Mouse (Mus musculus): ENCODE results near the gene Abcb1a. TPM values are rescaled to one million over a fixed set of nuclear protein-coding genes. Genes with fewer than 3 reads are reported as not detected.

The Abcb1a gene
- polyA plus RNA-seq, 1 experiment from 2014 or later: 0.94 TPM

- Histone ChIP-seq H3K4me1 (ENCODE audit: control insufficient read depth, insufficient read depth, low read length) (no peaks in the 10 kb centered on the region), H3K4me2 (no peak overlapping the region), H3K9me3 (ENCODE audit: control insufficient read depth, low read length) (no peaks in the 10 kb centered on the region), H3K27me3 (ENCODE audit: control insufficient read depth, insufficient read depth, low read length) (no peaks in the 10 kb centered on the region), H3K27ac (ENCODE audit: low read depth, low read length) (no peak overlapping the region), H3K9ac (ENCODE audit: low read length) (no peak overlapping the region), H3K4me3 (ENCODE audit: low read depth, low read length) (no peak overlapping the region), H3K36me3 (ENCODE audit: control insufficient read depth, insufficient read depth, low read length) (no peaks in the 10 kb centered on the region)
- ATAC-seq (ENCODE audit: low FRiP score) (no peak), DNase-seq (ENCODE audit: low spot score, missing footprints) (no peak)
- WGBS: 74% methylated on average over 3 of the region's 3 CpGs
Measured at GRCm38 (mm10) chr5:8772866-8773265, 113.0 kb downstream of the Abcb1a start.

GRCm38 (mm10) chr5:8778311-8778710 lies 118.4 kb downstream of the Abcb1a start:
- 92% methylated on average over 2 of the region's 2 CpGs for WGBS
- Histone ChIP-seq H3K4me3 (ENCODE audit: low read depth, low read length) (no peak overlapping the region), H3K27me3 (ENCODE audit: control insufficient read depth, insufficient read depth, low read length) (no peaks in the 10 kb centered on the region), H3K9me3 (ENCODE audit: control insufficient read depth, low read length) (no peaks in the 10 kb centered on the region), H3K36me3 (ENCODE audit: control insufficient read depth, insufficient read depth, low read length) (no peaks in the 10 kb centered on the region), H3K4me1 (ENCODE audit: control insufficient read depth, insufficient read depth, low read length) (no peaks in the 10 kb centered on the region), H3K9ac (ENCODE audit: low read length) (no peak overlapping the region), H3K27ac (ENCODE audit: low read depth, low read length) (no peak overlapping the region), H3K4me2 (no peak overlapping the region)
- ATAC-seq (ENCODE audit: low FRiP score) (no peak), DNase-seq (ENCODE audit: low spot score, missing footprints) (no peak)

- WGBS: 94% methylated on average over 2 of the region's 2 CpGs
- ATAC-seq (ENCODE audit: low FRiP score) (no peak), DNase-seq (ENCODE audit: low spot score, missing footprints) (no peak)
- no peak overlapping the region for H3K4me3 ChIP-seq (ENCODE audit: low read depth, low read length)
- no peak overlapping the region for H3K9ac ChIP-seq (ENCODE audit: low read length)
- H3K4me2 ChIP-seq: no peak overlapping the region
- no peak overlapping the region for H3K27ac ChIP-seq (ENCODE audit: low read depth, low read length)
- no peaks in the 10 kb centered on the region for H3K4me1 ChIP-seq (ENCODE audit: control insufficient read depth, insufficient read depth, low read length)
- H3K27me3 ChIP-seq (ENCODE audit: control insufficient read depth, insufficient read depth, low read length): no peaks in the 10 kb centered on the region
- no peaks in the 10 kb centered on the region for H3K36me3 ChIP-seq (ENCODE audit: control insufficient read depth, insufficient read depth, low read length)
- no peaks in the 10 kb centered on the region for H3K9me3 ChIP-seq (ENCODE audit: control insufficient read depth, low read length)
Measured at GRCm38 (mm10) chr5:8778751-8779150, 118.9 kb downstream of the Abcb1a start.

- Histone ChIP-seq H3K4me2 (no peak overlapping the region), H3K36me3 (ENCODE audit: control insufficient read depth, insufficient read depth, low read length) (no peaks in the 10 kb centered on the region), H3K9me3 (ENCODE audit: control insufficient read depth, low read length) (no peaks in the 10 kb centered on the region), H3K27ac (ENCODE audit: low read depth, low read length) (no peak overlapping the region), H3K27me3 (ENCODE audit: control insufficient read depth, insufficient read depth, low read length) (no peaks in the 10 kb centered on the region), H3K4me3 (ENCODE audit: low read depth, low read length) (no peak overlapping the region), H3K4me1 (ENCODE audit: control insufficient read depth, insufficient read depth, low read length) (no peaks in the 10 kb centered on the region), H3K9ac (ENCODE audit: low read length) (no peak overlapping the region)
- ATAC-seq (ENCODE audit: low FRiP score) (no peak), DNase-seq (ENCODE audit: low spot score, missing footprints) (no peak)
- WGBS: 83% methylated on average over 4 of the region's 4 CpGs
Measured at GRCm38 (mm10) chr5:8792281-8792680, 132.4 kb downstream of the Abcb1a start.

Other genes with a start within 250 kb of the Abcb1a start
- gene Dbf4, start 237.4 kb upstream of the Abcb1a start, polyA plus RNA-seq (2014; fragmentation: Nextera tagmentation; extraction: Ambion mirVana): 79.2 and 83.7 TPM in 2 replicates
- gene Slc25a40, start 237.2 kb upstream of the Abcb1a start, polyA plus RNA-seq (2014; fragmentation: Nextera tagmentation; extraction: Ambion mirVana): 7.9 and 10.3 TPM in 2 replicates
- gene Rundc3b, start 37.1 kb upstream of the Abcb1a start, polyA plus RNA-seq (2014; fragmentation: Nextera tagmentation; extraction: Ambion mirVana): 12.3 and 13.3 TPM in 2 replicates
- gene Abcb1b, start 138.1 kb downstream of the Abcb1a start, polyA plus RNA-seq (2014; fragmentation: Nextera tagmentation; extraction: Ambion mirVana): 0.92 and 1.0 TPM in 2 replicates
- gene Abcb4, start 233.6 kb downstream of the Abcb1a start, polyA plus RNA-seq (2014; fragmentation: Nextera tagmentation; extraction: Ambion mirVana): 0.46 and 0.60 TPM in 2 replicates

All from midbrain, embryonic 11.5 days (tissue).